Mouse (Mus musculus): ENCODE results near the gene Tmem132a. TPM values are rescaled to one million over a fixed set of nuclear protein-coding genes. Genes with fewer than 3 reads are reported as not detected.

The Tmem132a gene
- total RNA-seq (2021), result 1 to 10 TPM; 3.0 to 3.4 TPM
- long read RNA-seq, experiment 1, partial matches to known transcripts, result 4 of 8 reads
- long read RNA-seq, experiment 1, other reads (novel, unspliced or antisense), result 3 of 8 reads
- long read RNA-seq, experiment 2, partial matches to known transcripts, result 1 of 6 reads
- long read RNA-seq, experiment 2, other reads (novel, unspliced or antisense), result 3 of 6 reads

GRCm38 (mm10) chr19:10869886-10870527 is at the start of gene Tmem132a:
Gene Tmem132a, minus strand, starts transcription at chr19:10869940.
- no peak for DNase-seq (ENCODE audit: low spot score)

GRCm38 (mm10) chr19:10918321-10918991 is 48.7 kb upstream of the Tmem132a start:
- DNase-seq (ENCODE audit: low spot score), result no peak

- no peak for DNase-seq (ENCODE audit: low spot score)
Measured at GRCm38 (mm10) chr19:10916506-10916905, 46.8 kb upstream of the Tmem132a start.

- DNase-seq (ENCODE audit: low spot score), result no peak
Measured at GRCm38 (mm10) chr19:10914870-10915269, 45.1 kb upstream of the Tmem132a start.

- DNase-seq (ENCODE audit: low spot score), result peak; percentile 38
Measured at GRCm38 (mm10) chr19:10914291-10914690, 44.6 kb upstream of the Tmem132a start.

- no peak for DNase-seq (ENCODE audit: low spot score)
Measured at GRCm38 (mm10) chr19:10909087-10909721, 39.5 kb upstream of the Tmem132a start.

- peak; percentile 72 for DNase-seq (ENCODE audit: low spot score)
Measured at GRCm38 (mm10) chr19:10907891-10908290, 38.2 kb upstream of the Tmem132a start.

- DNase-seq (ENCODE audit: low spot score), result no peak
Measured at GRCm38 (mm10) chr19:10905728-10906000, 35.9 kb upstream of the Tmem132a start.

- DNase-seq (ENCODE audit: low spot score), result peak; percentile 90
Measured at GRCm38 (mm10) chr19:10904927-10905727, 35.4 kb upstream of the Tmem132a start.

- DNase-seq (ENCODE audit: low spot score), result no peak
Measured at GRCm38 (mm10) chr19:10904512-10904911, 34.8 kb upstream of the Tmem132a start.

GRCm38 (mm10) chr19:10901046-10901445 is 31.3 kb upstream of the Tmem132a start:
- DNase-seq (ENCODE audit: low spot score), result no peak

GRCm38 (mm10) chr19:10900315-10900714 is 30.6 kb upstream of the Tmem132a start:
- DNase-seq (ENCODE audit: low spot score), result peak; percentile 78

GRCm38 (mm10) chr19:10897491-10897890 is 27.8 kb upstream of the Tmem132a start:
- no peak for DNase-seq (ENCODE audit: low spot score)

- DNase-seq (ENCODE audit: low spot score), result no peak
Measured at GRCm38 (mm10) chr19:10896849-10897248, 27.1 kb upstream of the Tmem132a start.

GRCm38 (mm10) chr19:10895708-10896107 is 26.0 kb upstream of the Tmem132a start:
- no peak for DNase-seq (ENCODE audit: low spot score)

GRCm38 (mm10) chr19:10895016-10895528 is 25.3 kb upstream of the Tmem132a start, which contains the start of gene Prpf19:
Gene Prpf19, plus strand, starts transcription at chr19:10895231.
- DNase-seq (ENCODE audit: low spot score), result peak; percentile 98

- DNase-seq (ENCODE audit: low spot score), result no peak
Measured at GRCm38 (mm10) chr19:10892201-10892600, 22.5 kb upstream of the Tmem132a start.

GRCm38 (mm10) chr19:10881426-10882154 is 11.8 kb upstream of the Tmem132a start, which contains the start of gene Tmem109:
Gene Tmem109, minus strand, starts transcription at chr19:10882001.
- peak; percentile 91 for DNase-seq (ENCODE audit: low spot score)

GRCm38 (mm10) chr19:10880975-10881425 is 11.3 kb upstream of the Tmem132a start:
- peak; percentile 73 for DNase-seq (ENCODE audit: low spot score)

Data from gastrocnemius, adult 18-20 months (tissue).